Mouse (Mus musculus): ENCODE results near the gene Gda. TPM values are rescaled to one million over a fixed set of nuclear protein-coding genes. Genes with fewer than 3 reads are reported as not detected.

Gda gene
- polyA plus RNA-seq, 1 experiment from 2014 or later, result 0.36 TPM

DNA sequence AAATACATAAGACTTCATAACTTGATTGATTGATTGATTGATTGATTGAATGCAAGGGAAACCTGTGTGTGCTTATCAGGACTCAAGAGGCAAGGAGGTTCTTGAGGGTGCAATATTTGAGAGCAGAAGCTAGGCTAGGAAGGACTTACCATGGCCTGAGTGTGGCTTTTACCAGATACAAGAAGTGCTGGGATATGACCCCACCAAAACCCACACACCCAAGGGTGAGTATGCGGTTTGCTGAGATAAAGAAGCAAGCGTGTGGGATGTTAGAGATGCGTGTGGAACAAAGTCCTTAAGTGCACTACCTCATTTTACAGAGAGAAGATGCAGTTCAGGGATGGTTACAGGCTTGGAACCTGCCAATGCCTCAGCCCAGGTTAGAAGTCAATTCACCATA, 41.0 kb downstream of the Gda start:
- Histone ChIP-seq H3K4me3 (replicated peaks; ENCODE audit: low read length) (no peak overlapping the region), H3K4me2 (replicated peaks) (no peak overlapping the region), H3K4me1 (replicated peaks; ENCODE audit: control insufficient read depth, insufficient read depth, low read length) (no peaks in the 10 kb centered on the region), H3K27me3 (ENCODE audit: control insufficient read depth, insufficient read depth, low read length) (no peaks in the 10 kb centered on the region), H3K27ac (no peak overlapping the region), H3K9me3 (ENCODE audit: control insufficient read depth, low read length) (no peaks in the 10 kb centered on the region), H3K9ac (no peak overlapping the region), H3K36me3 (replicated peaks; ENCODE audit: control insufficient read depth, insufficient read depth) (no peaks in the 10 kb centered on the region)
- WGBS, result 98% methylated on average over 3 of the region's 3 CpGs
- no peak for DNase-seq (ENCODE audit: low spot score)
- ATAC-seq (ENCODE audit: low FRiP score), result no peak

DNA sequence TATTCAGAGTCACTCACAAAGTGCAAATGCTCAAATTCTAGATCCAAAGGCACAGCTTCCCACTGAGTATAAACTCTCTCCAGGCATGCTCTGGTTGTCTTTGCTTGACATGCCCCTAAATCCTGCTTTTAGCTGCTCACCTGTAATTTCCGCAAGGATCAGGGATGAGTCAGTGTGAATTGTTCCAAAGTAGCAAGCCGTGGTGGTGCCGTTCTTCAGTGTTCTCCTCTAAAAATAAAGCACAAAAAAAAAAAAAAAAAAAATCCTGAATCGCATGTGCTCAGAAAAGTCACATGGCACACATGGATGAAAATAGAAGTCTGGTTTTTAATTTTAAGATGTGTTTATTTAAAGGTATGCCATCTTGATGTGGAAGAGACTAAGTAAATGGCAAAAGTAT, 47.9 kb downstream of the Gda start:
- Histone ChIP-seq H3K9ac (no peak overlapping the region), H3K27me3 (ENCODE audit: control insufficient read depth, insufficient read depth, low read length) (no peaks in the 10 kb centered on the region), H3K4me2 (replicated peaks) (no peak overlapping the region), H3K36me3 (replicated peaks; ENCODE audit: control insufficient read depth, insufficient read depth) (no peaks in the 10 kb centered on the region), H3K27ac (no peak overlapping the region), H3K4me1 (replicated peaks; ENCODE audit: control insufficient read depth, insufficient read depth, low read length) (no peaks in the 10 kb centered on the region), H3K4me3 (replicated peaks; ENCODE audit: low read length) (no peak overlapping the region), H3K9me3 (ENCODE audit: control insufficient read depth, low read length) (no peaks in the 10 kb centered on the region)
- 93% methylated on average over 4 of the region's 4 CpGs for WGBS
- ATAC-seq (ENCODE audit: low FRiP score), result no peak
- DNase-seq (ENCODE audit: low spot score), result no peak

DNA sequence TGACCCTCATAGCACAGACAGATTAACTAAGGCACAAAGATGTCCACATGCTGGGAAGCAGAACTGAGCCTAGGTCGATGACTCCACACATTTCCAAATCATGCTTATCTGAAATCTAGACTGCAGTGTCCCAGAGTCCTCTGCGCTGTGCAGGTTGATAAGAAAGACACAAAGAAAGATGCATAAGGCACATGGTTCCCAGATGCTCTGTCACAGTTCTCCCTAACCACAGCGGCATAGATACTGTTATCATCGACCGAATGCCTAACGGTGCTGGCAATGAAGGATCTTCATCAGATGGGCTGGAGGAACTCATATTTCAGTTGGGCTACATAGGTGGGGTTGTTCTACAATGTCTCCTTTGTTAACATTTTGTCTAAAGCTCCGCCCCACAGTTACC, 49.5 kb downstream of the Gda start:
- Histone ChIP-seq H3K36me3 (replicated peaks; ENCODE audit: control insufficient read depth, insufficient read depth) (no peaks in the 10 kb centered on the region), H3K4me1 (replicated peaks; ENCODE audit: control insufficient read depth, insufficient read depth, low read length) (no peaks in the 10 kb centered on the region), H3K4me2 (replicated peaks) (no peak overlapping the region), H3K27me3 (ENCODE audit: control insufficient read depth, insufficient read depth, low read length) (no peaks in the 10 kb centered on the region), H3K9ac (no peak overlapping the region), H3K9me3 (ENCODE audit: control insufficient read depth, low read length) (no peaks in the 10 kb centered on the region), H3K4me3 (replicated peaks; ENCODE audit: low read length) (no peak overlapping the region), H3K27ac (no peak overlapping the region)
- no peak for DNase-seq (ENCODE audit: low spot score)
- no peak for ATAC-seq (ENCODE audit: low FRiP score)
- WGBS, result 85% methylated on average over 7 of the region's 7 CpGs

DNA sequence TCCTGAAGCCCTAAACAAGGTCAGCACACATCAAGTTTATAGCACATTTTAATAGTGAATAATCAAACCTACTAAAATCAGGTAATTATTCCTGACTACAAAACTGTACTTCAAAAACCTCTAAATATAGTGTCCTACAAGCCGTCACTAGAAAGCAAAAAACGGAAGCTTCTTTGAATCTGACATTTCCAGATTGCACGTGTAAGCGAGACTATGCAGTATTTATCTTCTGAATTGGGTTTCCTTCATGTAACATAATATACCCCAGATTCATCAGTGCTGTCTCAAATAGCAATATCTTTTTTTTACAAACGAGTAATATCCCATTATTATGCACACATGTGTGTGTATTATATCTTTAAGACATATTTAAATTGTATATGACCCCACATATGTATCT, 54.8 kb downstream of the Gda start:
- Histone ChIP-seq H3K4me3 (replicated peaks; ENCODE audit: low read length) (no peak overlapping the region), H3K36me3 (replicated peaks; ENCODE audit: control insufficient read depth, insufficient read depth) (no peaks in the 10 kb centered on the region), H3K4me1 (replicated peaks; ENCODE audit: control insufficient read depth, insufficient read depth, low read length) (no peaks in the 10 kb centered on the region), H3K27ac (no peak overlapping the region), H3K4me2 (replicated peaks) (no peak overlapping the region), H3K27me3 (ENCODE audit: control insufficient read depth, insufficient read depth, low read length) (no peaks in the 10 kb centered on the region), H3K9ac (no peak overlapping the region), H3K9me3 (ENCODE audit: control insufficient read depth, low read length) (no peaks in the 10 kb centered on the region)
- WGBS, result 94% methylated on average over 5 of the region's 5 CpGs
- DNase-seq (ENCODE audit: low spot score), result no peak
- no peak for ATAC-seq (ENCODE audit: low FRiP score)

DNA sequence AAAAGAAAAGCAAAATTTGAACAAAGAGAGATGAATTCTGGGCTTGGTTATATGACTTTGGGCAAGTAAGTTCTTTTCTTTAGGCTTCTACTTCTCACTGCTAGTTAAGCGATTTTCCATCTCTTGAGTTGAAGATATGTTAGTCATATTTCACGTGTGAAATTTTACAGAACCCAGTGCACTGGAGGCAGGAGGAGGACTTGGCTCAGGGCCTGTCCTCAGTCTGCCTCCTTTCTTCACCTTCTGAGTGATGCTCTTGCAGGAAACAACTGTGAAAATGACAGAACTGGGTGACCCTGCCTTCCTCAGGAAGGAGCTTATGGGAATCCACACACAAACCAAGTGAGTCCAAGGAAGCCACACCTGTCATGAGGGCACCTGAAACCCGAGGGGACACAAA, 57.9 kb downstream of the Gda start:
- Histone ChIP-seq H3K36me3 (replicated peaks; ENCODE audit: control insufficient read depth, insufficient read depth) (no peaks in the 10 kb centered on the region), H3K27ac (no peak overlapping the region), H3K9ac (no peak overlapping the region), H3K4me2 (replicated peaks) (no peak overlapping the region), H3K4me3 (replicated peaks; ENCODE audit: low read length) (no peak overlapping the region), H3K27me3 (ENCODE audit: control insufficient read depth, insufficient read depth, low read length) (no peaks in the 10 kb centered on the region), H3K4me1 (replicated peaks; ENCODE audit: control insufficient read depth, insufficient read depth, low read length) (no peaks in the 10 kb centered on the region), H3K9me3 (ENCODE audit: control insufficient read depth, low read length) (no peaks in the 10 kb centered on the region)
- ATAC-seq (ENCODE audit: low FRiP score), result no peak
- no peak for DNase-seq (ENCODE audit: low spot score)
- 85% methylated on average over 3 of the region's 3 CpGs for WGBS

GRCm38 (mm10) chr19:21409178-21409577, 64.1 kb downstream of the Gda start:
- Histone ChIP-seq H3K27ac (no peak overlapping the region), H3K4me3 (replicated peaks; ENCODE audit: low read length) (no peak overlapping the region), H3K27me3 (ENCODE audit: control insufficient read depth, insufficient read depth, low read length) (no peaks in the 10 kb centered on the region), H3K4me1 (replicated peaks; ENCODE audit: control insufficient read depth, insufficient read depth, low read length) (no peaks in the 10 kb centered on the region), H3K9ac (no peak overlapping the region), H3K36me3 (replicated peaks; ENCODE audit: control insufficient read depth, insufficient read depth) (no peaks in the 10 kb centered on the region), H3K4me2 (replicated peaks) (no peak overlapping the region), H3K9me3 (ENCODE audit: control insufficient read depth, low read length) (no peaks in the 10 kb centered on the region)
- ATAC-seq (ENCODE audit: low FRiP score) (no peak), DNase-seq (ENCODE audit: low spot score) (no peak)
- WGBS, result 96% methylated on average over 4 of the region's 4 CpGs

DNA sequence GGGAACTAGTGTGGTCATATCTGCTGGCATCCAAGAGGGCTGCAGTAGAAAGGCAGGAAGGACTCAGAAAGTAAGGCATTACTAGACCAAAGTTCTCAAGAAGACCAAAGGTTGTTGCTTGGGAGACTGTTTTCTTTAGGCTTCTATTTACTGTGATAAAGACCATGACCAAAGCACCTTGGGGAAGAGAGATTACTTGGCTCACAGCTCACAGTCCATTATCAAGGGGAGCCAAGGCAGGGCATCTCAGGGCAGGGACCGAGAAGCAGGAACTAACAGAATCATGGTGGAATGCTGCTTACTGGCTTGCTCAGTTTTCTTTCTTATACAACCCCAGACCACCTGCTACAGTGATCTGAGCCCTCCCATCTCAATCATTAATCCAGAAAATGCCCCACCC, 65.9 kb downstream of the Gda start:
- Histone ChIP-seq H3K4me3 (replicated peaks; ENCODE audit: low read length) (no peak overlapping the region), H3K27me3 (ENCODE audit: control insufficient read depth, insufficient read depth, low read length) (no peaks in the 10 kb centered on the region), H3K27ac (no peak overlapping the region), H3K4me1 (replicated peaks; ENCODE audit: control insufficient read depth, insufficient read depth, low read length) (no peaks in the 10 kb centered on the region), H3K9ac (no peak overlapping the region), H3K9me3 (ENCODE audit: control insufficient read depth, low read length) (no peaks in the 10 kb centered on the region), H3K4me2 (replicated peaks) (no peak overlapping the region), H3K36me3 (replicated peaks; ENCODE audit: control insufficient read depth, insufficient read depth) (no peaks in the 10 kb centered on the region)
- WGBS, result 83% methylated on average over 1 of the region's 1 CpGs
- DNase-seq (ENCODE audit: low spot score) (no peak), ATAC-seq (ENCODE audit: low FRiP score) (no peak)

GRCm38 (mm10) chr19:21397994-21398393, 75.3 kb downstream of the Gda start:
- Histone ChIP-seq H3K4me2 (replicated peaks) (no peak overlapping the region), H3K36me3 (replicated peaks; ENCODE audit: control insufficient read depth, insufficient read depth) (no peaks in the 10 kb centered on the region), H3K27ac (no peak overlapping the region), H3K9me3 (ENCODE audit: control insufficient read depth, low read length) (no peaks in the 10 kb centered on the region), H3K4me1 (replicated peaks; ENCODE audit: control insufficient read depth, insufficient read depth, low read length) (no peaks in the 10 kb centered on the region), H3K4me3 (replicated peaks; ENCODE audit: low read length) (no peak overlapping the region), H3K27me3 (ENCODE audit: control insufficient read depth, insufficient read depth, low read length) (no peaks in the 10 kb centered on the region), H3K9ac (no peak overlapping the region)
- ATAC-seq (ENCODE audit: low FRiP score) (no peak), DNase-seq (ENCODE audit: low spot score) (no peak)

- ATAC-seq (ENCODE audit: low FRiP score) (no peak), DNase-seq (ENCODE audit: low spot score) (no peak)
- no peaks in the 10 kb centered on the region for H3K4me1 ChIP-seq (replicated peaks; ENCODE audit: control insufficient read depth, insufficient read depth, low read length)
- no peak overlapping the region for H3K9ac ChIP-seq
- no peaks in the 10 kb centered on the region for H3K9me3 ChIP-seq (ENCODE audit: control insufficient read depth, low read length)
- no peak overlapping the region for H3K4me2 ChIP-seq (replicated peaks)
- no peak overlapping the region for H3K4me3 ChIP-seq (replicated peaks; ENCODE audit: low read length)
- no peak overlapping the region for H3K27ac ChIP-seq
- WGBS, result 94% methylated on average over 7 of the region's 7 CpGs
- H3K27me3 ChIP-seq (ENCODE audit: control insufficient read depth, insufficient read depth, low read length), result no peaks in the 10 kb centered on the region
- no peaks in the 10 kb centered on the region for H3K36me3 ChIP-seq (replicated peaks; ENCODE audit: control insufficient read depth, insufficient read depth)
Measured at GRCm38 (mm10) chr19:21396364-21396763, 76.9 kb downstream of the Gda start.

DNA sequence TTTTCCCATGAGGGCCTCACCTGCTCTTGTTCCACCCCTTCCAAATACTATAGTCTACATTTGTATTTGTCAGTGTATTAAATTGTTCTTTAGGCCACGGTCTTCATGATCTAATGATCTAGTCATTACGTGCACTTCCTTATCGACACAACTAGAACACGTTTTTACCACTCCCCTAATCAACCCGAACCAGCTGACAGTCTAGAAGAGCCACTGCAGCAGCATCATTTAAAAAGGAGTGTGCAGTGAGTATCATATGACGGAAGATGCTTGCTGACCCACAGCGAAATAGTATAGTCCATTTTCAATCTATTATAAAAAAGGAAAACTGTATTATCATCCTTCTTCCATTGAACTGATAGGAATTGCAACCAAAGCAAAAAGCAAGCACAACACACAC, 82.3 kb downstream of the Gda start:
- H3K4me1 ChIP-seq (replicated peaks; ENCODE audit: control insufficient read depth, insufficient read depth, low read length), result no peaks in the 10 kb centered on the region
- no peak overlapping the region for H3K4me3 ChIP-seq (replicated peaks; ENCODE audit: low read length)
- no peaks in the 10 kb centered on the region for H3K36me3 ChIP-seq (replicated peaks; ENCODE audit: control insufficient read depth, insufficient read depth)
- no peak overlapping the region for H3K9ac ChIP-seq
- WGBS, result 91% methylated on average over 7 of the region's 7 CpGs
- H3K9me3 ChIP-seq (ENCODE audit: control insufficient read depth, low read length), result no peaks in the 10 kb centered on the region
- no peak overlapping the region for H3K4me2 ChIP-seq (replicated peaks)
- H3K27ac ChIP-seq, result no peak overlapping the region
- H3K27me3 ChIP-seq (ENCODE audit: control insufficient read depth, insufficient read depth, low read length), result no peaks in the 10 kb centered on the region
- DNase-seq (ENCODE audit: low spot score) (no peak), ATAC-seq (ENCODE audit: low FRiP score) (no peak)
